Mouse (Mus musculus) bone marrow, adult 2 months (tissue): ENCODE data around the gene Atp4a.
A peak's percentile ranks its signal among the peaks of the same experiment; 100 is the strongest.

Experiments used
- CTCF ChIP-seq: fragments of 200-500 bp; IDR thresholded peaks from 2 replicates; pipeline ENCODE4 v1.5.1; 2011; ENCODE audit warnings: low read length, control low read depth; ENCODE audit not compliant: control insufficient read depth, insufficient read depth
- POLR2A ChIP-seq: fragments of 200-500 bp; IDR thresholded peaks from 2 replicates; pipeline ENCODE4 v1.6.1; 2011; ENCODE audit warnings: low read depth, mild to moderate bottlenecking, control low read depth, low read length, borderline replicate concordance; ENCODE audit not compliant: control insufficient read depth

DNA sequence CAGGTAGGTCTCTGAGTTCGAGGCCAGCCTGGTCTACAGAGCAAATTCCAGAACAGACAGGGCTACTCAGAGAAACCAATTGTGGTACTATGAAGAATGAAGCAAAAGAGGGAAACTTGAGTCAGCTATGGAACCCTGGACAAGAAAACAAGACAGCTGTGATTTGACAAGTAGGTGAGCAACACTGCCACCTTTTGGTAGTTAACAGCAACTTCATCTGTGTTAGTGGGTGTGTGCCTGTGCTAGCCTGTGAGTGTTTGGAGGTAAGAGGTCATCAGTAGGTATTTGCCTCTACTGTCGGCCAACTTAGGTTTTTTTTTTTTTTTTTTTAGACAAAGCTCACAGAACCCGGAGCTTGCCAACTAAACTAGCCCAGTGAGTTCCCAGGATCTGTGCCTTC is 42.8 kb upstream of the Atp4a start:
- no peak for TF ChIP-seq POLR2A
- TF ChIP-seq CTCF = peak; percentile 29; the same call in 1 of the 2 replicates
